Mouse (Mus musculus): ENCODE measurements around the gene Otop2.

Otop2 gene

GRCm38 (mm10) chr11:115297214-115297826 is 9.6 kb upstream of the Otop2 start, which contains the start of gene Fads6:
Gene Fads6, minus strand, starts transcription at chr11:115297663.
- no peak for DNase-seq (ENCODE audit: low read depth in 1 of 2, low spot score in 2 of 2)

DNA sequence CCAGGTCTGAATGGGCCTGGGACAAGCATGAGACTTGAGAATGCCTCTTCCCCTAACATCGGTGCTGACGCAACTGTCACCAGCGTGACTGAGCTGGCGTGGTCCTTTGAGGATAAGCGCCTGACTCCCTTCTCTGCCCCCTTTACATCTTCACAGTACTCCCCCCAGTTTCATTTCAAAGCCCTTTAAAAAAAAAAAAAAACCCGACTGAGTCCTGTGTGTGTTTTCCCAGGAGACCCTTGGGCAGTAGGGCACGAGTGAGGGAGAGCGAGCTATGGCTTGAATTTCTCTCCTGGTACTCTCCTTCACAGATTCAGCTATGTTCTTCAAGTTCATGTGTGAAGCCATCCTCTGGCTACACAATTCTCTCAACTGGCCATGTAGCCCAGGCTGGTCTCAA is 8.8 kb upstream of the Otop2 start:
- no peak for DNase-seq (ENCODE audit: low read depth in 1 of 2, low spot score in 2 of 2)

- no peak for DNase-seq (ENCODE audit: low read depth in 1 of 2, low spot score in 2 of 2)
Observed at GRCm38 (mm10) chr11:115300745-115301144, 6.2 kb upstream of the Otop2 start.

DNA sequence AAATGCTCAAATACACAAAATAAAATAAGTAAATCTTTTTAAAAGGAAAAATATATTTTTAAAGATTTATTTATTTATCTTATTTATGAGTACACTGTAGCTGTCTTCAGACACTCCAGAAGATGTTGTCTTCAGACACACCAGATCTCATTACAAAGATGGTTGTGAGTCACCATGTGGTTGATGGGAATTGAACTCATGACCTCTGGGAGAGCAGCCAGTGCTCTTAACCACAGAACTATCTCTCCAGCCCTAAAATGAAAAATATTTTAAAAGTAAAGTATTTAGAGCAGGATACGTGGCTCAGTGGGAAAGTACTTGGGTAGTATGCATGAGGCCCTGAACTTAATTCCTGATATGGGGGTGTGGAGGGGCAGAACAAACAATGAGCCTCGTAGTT is 5.6 kb upstream of the Otop2 start:
- DNase-seq (ENCODE audit: low read depth in 1 of 2, low spot score in 2 of 2), result no peak

GRCm38 (mm10) chr11:115303167-115303566 is 3.8 kb upstream of the Otop2 start:
- no peak for DNase-seq (ENCODE audit: low read depth in 1 of 2, low spot score in 2 of 2)

DNA sequence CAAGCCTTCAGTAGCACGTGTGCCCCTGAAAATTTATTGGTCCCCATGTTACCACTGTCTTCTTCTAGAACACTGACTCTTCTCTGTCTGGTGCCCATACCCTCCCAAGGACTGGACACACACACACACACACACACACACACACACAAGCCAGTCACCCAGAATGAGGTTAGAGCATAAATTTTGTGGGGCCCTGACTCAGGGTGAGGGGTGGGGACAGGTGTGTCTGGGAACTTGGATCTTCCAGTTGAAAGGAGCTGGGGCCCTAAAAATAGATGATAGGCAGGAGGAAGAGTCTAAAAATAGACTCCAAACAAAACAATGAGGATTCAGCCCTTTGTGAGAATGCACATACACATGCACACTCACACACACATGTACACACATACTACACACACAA is 1.8 kb downstream of the Otop2 start:
- DNase-seq (ENCODE audit: low read depth in 1 of 2, low spot score in 2 of 2), result no peak

DNA sequence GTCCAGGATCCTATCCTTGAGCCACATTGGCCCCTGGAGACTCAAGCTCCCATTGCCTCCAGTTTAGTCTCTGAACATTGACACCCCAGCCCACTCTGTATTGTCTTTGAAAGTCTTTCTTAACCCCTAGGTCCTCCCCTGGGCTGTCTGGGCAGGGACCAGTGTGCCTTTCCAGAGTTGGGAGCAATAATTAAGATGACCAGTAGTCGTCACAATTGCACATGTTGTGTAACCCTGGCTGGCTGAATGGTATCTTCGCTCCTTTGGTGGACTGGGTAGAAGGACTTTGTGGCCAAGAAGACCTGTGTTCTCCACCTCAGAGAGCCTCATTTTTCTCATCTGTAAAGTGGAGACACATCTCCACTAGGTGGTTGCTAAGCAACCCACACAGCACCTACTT is 7.3 kb downstream of the Otop2 start:
- no peak for DNase-seq (ENCODE audit: low read depth in 1 of 2, low spot score in 2 of 2)

DNA sequence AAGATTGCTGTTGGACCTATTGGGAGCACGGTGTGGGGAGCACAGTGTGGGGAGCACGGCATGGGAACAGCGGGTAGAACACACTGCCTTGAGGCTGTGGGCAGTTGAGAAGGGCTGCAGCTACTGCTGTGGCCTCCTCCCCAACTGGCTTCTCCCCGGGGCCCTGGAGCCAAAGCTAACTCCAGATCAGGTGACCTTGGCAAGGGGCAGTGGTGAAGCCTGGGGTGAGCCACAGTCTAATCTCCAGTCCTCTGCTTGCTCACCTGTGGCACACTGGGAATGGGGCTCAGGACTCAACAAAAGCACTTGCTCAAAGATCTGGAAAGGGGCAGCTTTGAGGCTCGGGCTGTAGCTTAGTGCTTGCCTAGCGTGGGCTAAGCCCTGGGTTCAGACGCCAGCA is 10.2 kb downstream of the Otop2 start:
- no peak for DNase-seq (ENCODE audit: low read depth in 1 of 2, low spot score in 2 of 2)

DNA sequence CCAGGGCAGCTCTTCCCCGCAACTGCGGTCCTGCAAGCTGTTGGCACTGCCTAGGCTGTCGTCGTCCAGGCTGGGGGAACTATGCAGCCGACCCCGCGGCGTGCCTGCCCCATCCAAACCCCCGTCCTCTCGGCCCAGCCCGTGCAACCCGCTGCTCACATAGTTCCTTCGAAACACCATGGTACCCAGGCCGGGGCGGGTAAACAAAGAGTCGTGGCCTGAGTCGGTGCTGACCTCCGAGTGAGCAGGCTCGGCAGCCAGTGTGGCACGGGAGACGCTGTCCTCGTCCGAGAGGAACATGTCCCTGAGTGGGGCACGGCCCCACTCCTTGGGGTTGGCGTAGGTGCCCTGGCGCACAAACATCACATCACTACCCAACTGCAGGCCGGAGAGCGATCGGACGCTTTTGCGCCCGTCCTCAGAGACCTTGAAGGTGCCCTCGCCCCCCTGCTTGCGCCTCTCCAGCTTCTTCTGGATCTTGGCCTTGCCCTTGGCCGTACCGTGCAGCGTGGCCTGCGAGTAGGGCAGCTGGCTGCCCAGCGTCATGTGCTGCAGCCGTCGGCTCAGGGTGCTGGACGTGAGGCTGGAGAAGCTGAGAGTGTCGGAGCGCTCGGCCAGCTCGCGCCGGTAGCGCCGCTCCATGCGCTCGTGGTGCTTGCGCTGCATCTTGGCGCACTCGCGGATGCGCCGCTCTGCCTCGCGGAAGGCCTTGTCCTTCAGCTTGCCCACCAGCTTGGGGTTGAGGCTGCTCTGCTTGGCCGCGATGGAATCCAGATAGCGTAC is 11.5 kb downstream of the Otop2 start:
- no peak for DNase-seq (ENCODE audit: low read depth in 1 of 2, low spot score in 2 of 2)

DNA sequence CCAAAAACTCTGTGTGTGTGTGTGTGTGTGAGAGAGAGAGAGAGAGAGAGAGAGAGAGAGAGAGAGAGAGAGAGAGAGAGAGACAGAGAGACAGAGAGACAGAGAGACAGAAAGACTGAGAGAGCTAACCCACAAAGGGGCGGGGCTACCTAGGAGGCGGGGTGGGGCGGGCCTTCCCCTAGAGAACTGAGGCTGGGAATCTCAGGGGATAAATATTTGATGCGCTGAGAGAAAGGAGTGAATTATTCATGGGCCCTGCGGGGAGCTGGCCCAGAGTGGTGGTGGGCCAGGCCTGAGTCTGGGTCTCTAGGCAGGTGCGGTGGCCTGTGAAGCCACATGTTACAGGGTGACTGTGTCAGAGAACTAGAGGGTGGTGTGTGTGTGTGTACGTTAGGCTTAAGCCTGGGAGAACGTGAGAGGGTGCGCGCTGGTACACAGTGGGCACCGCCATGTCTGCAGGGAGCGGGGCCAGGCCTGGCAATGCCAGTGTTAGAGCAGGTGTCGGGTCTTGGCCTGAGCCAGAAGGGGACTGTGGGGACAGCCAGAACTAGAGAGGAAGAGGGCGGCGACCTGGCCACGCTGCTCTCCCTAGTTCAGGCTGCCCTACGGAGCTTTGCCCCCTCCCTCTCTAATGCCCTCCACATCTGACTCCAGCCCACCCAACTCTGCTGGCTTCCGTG is 12.9 kb downstream of the Otop2 start:
- DNase-seq (ENCODE audit: low read depth in 1 of 2, low spot score in 2 of 2), result no peak

DNA sequence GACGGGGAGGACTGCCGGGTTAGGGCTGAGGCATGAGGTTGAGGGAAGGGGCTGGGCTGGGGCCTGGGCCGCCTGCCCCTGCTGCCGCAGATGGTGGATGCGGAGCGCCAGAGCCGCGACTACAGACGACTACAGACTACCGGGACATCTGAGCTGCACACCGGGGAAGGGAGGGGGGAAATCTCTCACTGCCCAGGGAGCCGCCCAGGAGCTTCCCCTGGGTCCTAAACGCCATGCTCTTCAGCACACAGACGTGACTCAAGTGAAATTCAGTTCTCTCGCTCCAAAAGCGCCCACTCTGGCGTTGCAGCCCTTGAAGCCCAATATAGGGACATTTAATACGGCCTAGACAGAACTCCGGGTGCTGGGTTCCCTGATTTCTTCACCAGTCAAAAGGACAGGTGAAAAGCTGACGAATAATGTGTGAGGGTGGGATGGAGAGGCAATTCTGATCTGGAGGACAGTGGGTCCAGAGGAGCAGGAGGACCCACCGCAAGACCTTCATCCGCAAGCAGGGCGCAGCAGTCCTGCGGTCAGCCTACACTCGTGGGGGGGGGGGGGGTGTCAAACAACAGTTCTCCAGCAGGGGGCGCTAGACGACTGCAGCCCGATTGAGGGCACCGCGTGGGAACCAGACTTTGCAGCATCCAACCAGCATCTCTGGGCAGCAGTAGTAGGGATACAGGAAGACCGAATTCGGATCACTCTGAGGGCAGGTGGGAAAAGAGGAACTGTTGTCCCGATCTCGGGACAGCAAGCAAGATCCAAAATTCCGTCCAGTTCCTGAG is 15.1 kb downstream of the Otop2 start, which contains the start of gene Ush1g:
Gene Ush1g (minus strand): TSS at position 136 of the 788 bp plus-strand sequence.
- no peak for DNase-seq (ENCODE audit: low read depth in 1 of 2, low spot score in 2 of 2)

DNA sequence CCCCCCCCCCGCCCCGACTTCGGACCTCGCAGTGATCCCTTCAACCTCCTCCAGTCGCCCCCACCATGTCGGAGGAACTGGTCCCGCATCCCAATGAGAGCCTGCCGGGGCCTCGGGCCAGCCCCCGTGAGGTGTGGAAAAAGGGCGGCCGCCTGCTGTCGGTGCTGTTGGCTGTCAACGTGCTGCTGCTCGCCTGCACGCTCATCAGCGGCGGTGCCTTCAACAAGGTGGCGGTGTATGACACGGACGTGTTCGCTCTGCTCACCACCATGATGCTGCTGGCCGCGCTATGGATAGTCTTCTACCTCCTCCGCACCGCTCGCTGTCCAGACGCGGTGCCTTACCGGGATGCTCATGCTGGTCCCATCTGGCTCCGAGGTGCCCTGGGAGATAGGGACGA is 16.4 kb downstream of the Otop2 start:
- no peak for DNase-seq (ENCODE audit: low read depth in 1 of 2, low spot score in 2 of 2)

GRCm38 (mm10) chr11:115326730-115327129 is 19.8 kb downstream of the Otop2 start:
- no peak for DNase-seq (ENCODE audit: low read depth in 1 of 2, low spot score in 2 of 2)

GRCm38 (mm10) chr11:115329339-115329738 is 22.4 kb downstream of the Otop2 start:
- no peak for DNase-seq (ENCODE audit: low read depth in 1 of 2, low spot score in 2 of 2)

GRCm38 (mm10) chr11:115334531-115334930 is 27.6 kb downstream of the Otop2 start, which contains the start of gene Otop3:
Gene Otop3, plus strand, starts transcription at chr11:115334731.
- no peak for DNase-seq (ENCODE audit: low read depth in 1 of 2, low spot score in 2 of 2)

- DNase-seq (ENCODE audit: low read depth in 1 of 2, low spot score in 2 of 2), result no peak
Observed at GRCm38 (mm10) chr11:115335223-115335622, 28.3 kb downstream of the Otop2 start.

- no peak for DNase-seq (ENCODE audit: low read depth in 1 of 2, low spot score in 2 of 2)
Observed at GRCm38 (mm10) chr11:115336115-115336514, 29.2 kb downstream of the Otop2 start.

DNA sequence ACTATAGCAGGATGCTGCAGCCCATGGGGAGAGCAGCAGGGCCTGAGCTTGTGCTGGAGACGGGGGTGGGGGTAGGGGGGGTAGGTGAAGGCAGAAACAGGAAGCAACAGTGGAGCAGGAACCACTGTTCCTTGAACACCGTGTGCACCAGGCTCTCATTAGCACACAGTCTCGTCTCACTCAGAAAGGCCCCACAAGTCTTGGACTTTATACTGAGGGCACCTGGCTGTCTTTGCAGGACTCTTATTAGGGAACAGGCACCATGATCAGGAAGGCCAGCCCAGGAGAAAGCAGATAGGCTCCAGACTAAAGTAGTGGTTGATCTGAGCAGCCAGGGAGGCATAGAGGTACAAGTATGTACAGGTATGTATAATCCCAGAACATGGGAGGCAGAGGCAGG is 30.4 kb downstream of the Otop2 start:
- DNase-seq (ENCODE audit: low read depth in 1 of 2, low spot score in 2 of 2), result no peak

DNA sequence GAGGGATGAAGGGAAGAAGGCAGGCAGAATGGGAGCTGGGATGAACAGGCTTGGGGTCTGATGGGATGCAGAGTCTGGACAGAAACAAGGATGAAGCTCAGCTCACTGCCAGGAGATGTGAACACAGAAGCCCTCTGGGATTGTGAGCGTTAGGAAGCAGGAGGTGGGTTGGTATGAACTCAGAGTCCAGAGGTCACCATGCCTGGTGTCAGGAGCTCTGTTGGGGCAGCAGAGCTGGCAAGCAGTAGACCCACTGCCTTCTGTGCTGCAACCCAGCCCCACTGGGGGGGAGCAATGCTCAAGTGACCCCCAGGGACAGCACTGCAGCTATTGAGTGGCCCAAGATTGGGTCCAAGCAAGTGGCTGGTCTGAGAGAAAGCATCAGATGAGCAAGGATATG is 30.9 kb downstream of the Otop2 start:
- DNase-seq (ENCODE audit: low read depth in 1 of 2, low spot score in 2 of 2), result no peak

DNA sequence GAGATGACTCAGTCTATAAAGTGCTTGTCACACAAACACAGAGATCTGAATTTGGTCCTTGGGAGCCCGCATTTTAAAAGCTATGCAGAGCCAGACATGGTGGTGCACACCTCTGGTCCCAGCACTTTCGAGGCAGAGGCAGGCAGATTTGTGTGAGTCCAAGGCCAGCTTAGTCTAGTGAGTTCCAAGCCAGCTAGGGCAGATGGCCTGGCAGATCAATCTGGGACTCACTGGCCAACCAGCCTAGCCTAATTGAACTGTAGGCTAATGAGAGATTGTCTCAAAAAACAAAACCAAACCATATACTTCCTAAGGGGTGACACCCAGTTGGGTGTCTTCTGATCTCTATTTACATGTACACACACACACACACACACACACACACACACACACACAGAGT is 34.3 kb downstream of the Otop2 start:
- no peak for DNase-seq (ENCODE audit: low read depth in 1 of 2, low spot score in 2 of 2)

- no peak for DNase-seq (ENCODE audit: low read depth in 1 of 2, low spot score in 2 of 2)
Observed at GRCm38 (mm10) chr11:115341866-115342265, 34.9 kb downstream of the Otop2 start.
